Mouse (Mus musculus) layer of hippocampus, adult 8-10 months (tissue): ENCODE results near the gene Kcnh7. TPM values are rescaled to one million over a fixed set of nuclear protein-coding genes. Genes with fewer than 3 reads are reported as not detected.

Source experiments
- DNase-seq, 2 experiments: peaks; one replicate each; pipeline ENCODE4 v3.0.0; 2022; ENCODE audit warnings: low spot score in 2 of 2
- total RNA-seq, 4 experiments: library from RNA; stranded (reverse); gene quantifications; 2 replicates each; pipeline ENCODE4 v1.2.4; 2022

The Kcnh7 gene
- total RNA-seq, 4 experiments from 2014 or later, result 32.9 to 44.1 (median 35.3) TPM

DNA sequence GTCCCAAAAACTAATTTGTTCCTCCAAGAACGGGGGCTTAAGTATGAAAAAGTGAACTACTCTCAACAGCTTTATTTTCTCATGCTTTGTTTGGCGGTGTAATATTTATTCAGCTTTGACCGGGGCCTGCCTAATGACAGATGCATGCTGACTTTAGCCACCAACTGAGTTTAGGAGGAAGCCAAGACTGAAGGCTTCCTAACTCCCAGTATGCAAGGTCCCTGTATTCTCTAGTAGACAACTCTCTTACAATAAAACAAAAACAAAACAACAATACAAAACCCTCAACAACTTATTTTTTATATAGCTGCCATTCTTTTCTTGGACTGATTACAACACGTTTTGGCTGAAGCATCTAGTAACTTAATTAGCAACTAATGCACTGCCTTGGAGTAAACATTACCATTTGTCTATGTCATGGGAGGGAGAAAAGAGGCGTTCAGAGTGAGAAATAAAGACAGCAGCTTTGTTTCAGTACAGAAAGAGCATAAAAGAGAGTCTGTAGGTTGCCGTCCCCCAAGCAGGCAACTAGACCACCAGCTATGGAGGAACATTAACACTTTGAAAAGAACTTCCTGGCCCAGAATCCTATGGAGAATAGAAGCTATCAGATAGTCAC lies 537.3 kb downstream of the Kcnh7 start:
- DNase-seq, result no peak

DNA sequence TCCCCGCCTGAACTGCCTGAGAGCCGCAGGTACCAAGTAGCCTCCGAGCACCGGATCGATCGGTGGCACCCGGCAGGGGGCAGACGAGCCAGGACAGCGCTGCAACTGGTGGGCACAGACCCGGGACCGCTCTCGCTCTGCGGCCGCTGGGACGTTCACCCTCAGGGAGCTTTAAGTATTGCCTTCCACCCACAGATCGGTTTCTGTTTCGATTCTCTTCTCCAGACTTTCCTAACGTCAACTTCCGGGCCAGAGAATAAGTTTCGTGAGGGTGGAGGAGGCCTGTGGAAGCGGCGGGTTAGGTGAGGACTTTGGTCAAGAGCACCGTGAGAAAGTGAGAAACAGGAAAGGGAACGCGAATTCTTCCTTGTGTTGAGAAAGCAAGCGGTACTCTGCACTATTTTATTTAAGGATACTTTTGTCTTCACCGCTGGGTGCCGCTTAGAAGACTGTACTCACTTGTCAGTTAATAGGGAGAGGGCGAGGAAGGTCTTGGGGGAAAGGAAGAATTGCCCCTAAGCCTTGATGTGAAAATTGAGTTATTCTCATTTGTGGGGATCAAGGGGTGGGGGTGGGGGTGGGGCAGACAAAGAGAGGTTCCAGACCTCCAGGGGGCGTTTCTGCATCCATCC lies 538.0 kb downstream of the Kcnh7 start, which contains the start of gene Ifih1:
TSS of gene Ifih1 (minus strand) at position 242 of the 632 bp plus-strand sequence.
- DNase-seq, result no peak

- no peak for DNase-seq
These were observed 538.6 kb downstream of the Kcnh7 start for GRCm38 (mm10) chr2:62645475-62645874.

DNA sequence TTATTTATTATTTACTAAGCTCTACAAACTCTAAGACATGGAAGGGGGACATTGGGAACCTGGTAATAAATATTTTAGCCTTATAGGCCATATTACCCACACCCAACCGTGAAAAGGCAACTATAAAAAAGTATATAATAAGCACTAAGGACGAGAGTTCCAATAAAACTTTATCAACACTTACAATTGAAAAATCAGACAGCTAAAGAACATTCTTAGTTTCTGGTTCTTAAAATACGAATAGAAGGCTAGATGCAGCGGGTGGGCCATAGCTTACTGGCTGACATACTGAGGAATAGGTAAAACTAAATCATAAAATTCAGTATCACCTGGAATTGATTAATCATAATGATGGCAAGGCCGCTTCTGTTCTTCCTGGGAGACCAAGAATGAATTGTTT lies 539.2 kb downstream of the Kcnh7 start:
- DNase-seq, result no peak
